Mouse (Mus musculus): ENCODE measurements around the gene Rabl3.

DNA sequence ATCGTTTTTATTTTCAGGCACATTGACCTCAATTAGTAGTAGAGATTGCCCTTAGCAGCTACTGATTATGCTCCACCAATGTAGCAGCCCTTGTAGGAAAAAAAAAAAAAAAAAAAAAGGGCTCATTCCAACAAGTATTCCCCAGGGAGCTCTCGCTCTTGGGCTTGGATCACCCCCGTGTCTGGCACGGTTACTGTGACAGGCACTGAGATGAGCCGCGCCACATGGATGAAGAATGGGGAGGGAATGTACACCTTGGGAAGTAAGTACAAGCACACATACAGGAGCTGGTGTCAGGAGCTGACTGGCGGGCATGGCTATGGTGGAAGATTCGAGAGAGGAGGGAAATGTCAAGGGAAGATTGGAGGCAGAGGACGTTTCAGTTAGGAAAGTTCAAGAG is 41.1 kb upstream of the Rabl3 start:
- TF ChIP-seq CTCF (IDR thresholded peaks at IDR 0.05; ENCODE audit: extremely low read depth, insufficient read depth, insufficient read length, insufficient replicate concordance), result no peak
- TF ChIP-seq POLR2A (IDR thresholded peaks at IDR 0.05; ENCODE audit: low read depth, low read length), result no peak
